Mouse (Mus musculus): ENCODE data around the gene Tlx1.

The Tlx1 gene

GRCm38 (mm10) chr19:45150490-45151181, at the start of gene Tlx1:
Tlx1 (plus strand) TSS chr19:45150680.
- no peak for DNase-seq (ENCODE audit: low spot score in 2 of 2)

GRCm38 (mm10) chr19:45105591-45105990, 44.9 kb upstream of the Tlx1 start:
- DNase-seq (ENCODE audit: low spot score in 2 of 2): no peak

GRCm38 (mm10) chr19:45106689-45107088, 43.8 kb upstream of the Tlx1 start:
- DNase-seq (ENCODE audit: low spot score in 2 of 2): no peak

- no peak for DNase-seq (ENCODE audit: low spot score in 2 of 2)
Measured at GRCm38 (mm10) chr19:45110681-45111080, 39.8 kb upstream of the Tlx1 start.

- DNase-seq (ENCODE audit: low spot score in 2 of 2): no peak
Measured at GRCm38 (mm10) chr19:45112444-45112843, 38.0 kb upstream of the Tlx1 start.

GRCm38 (mm10) chr19:45113791-45114460, 36.6 kb upstream of the Tlx1 start:
- no peak for DNase-seq (ENCODE audit: low spot score in 2 of 2)

- DNase-seq (ENCODE audit: low spot score in 2 of 2): no peak
Measured at GRCm38 (mm10) chr19:45114772-45115171, 35.7 kb upstream of the Tlx1 start.

- DNase-seq (ENCODE audit: low spot score in 2 of 2): peak in 1 of 2 experiments; percentile 29
Measured at GRCm38 (mm10) chr19:45116798-45117197, 33.7 kb upstream of the Tlx1 start.

GRCm38 (mm10) chr19:45131966-45132628, 18.4 kb upstream of the Tlx1 start:
- no peak for DNase-seq (ENCODE audit: low spot score in 2 of 2)

GRCm38 (mm10) chr19:45142531-45142930, 7.9 kb upstream of the Tlx1 start:
- DNase-seq (ENCODE audit: low spot score in 2 of 2): no peak

GRCm38 (mm10) chr19:45143214-45143895, 7.1 kb upstream of the Tlx1 start:
- DNase-seq (ENCODE audit: low spot score in 2 of 2): no peak

GRCm38 (mm10) chr19:45147071-45147470, 3.4 kb upstream of the Tlx1 start:
- DNase-seq (ENCODE audit: low spot score in 2 of 2): no peak

GRCm38 (mm10) chr19:45151361-45152182, 1.1 kb downstream of the Tlx1 start:
- DNase-seq (ENCODE audit: low spot score in 2 of 2): no peak

GRCm38 (mm10) chr19:45152183-45152650, 1.7 kb downstream of the Tlx1 start:
- DNase-seq (ENCODE audit: low spot score in 2 of 2): no peak

GRCm38 (mm10) chr19:45153311-45154058, 3.0 kb downstream of the Tlx1 start:
- DNase-seq (ENCODE audit: low spot score in 2 of 2): no peak

- no peak for DNase-seq (ENCODE audit: low spot score in 2 of 2)
Measured at GRCm38 (mm10) chr19:45154059-45154386, 3.5 kb downstream of the Tlx1 start.

- DNase-seq (ENCODE audit: low spot score in 2 of 2): no peak
Measured at GRCm38 (mm10) chr19:45154521-45154920, 4.0 kb downstream of the Tlx1 start.

GRCm38 (mm10) chr19:45155141-45155790, 4.8 kb downstream of the Tlx1 start:
- DNase-seq (ENCODE audit: low spot score in 2 of 2): no peak

GRCm38 (mm10) chr19:45155791-45156186, 5.3 kb downstream of the Tlx1 start:
- DNase-seq (ENCODE audit: low spot score in 2 of 2): no peak

GRCm38 (mm10) chr19:45156381-45156780, 5.9 kb downstream of the Tlx1 start:
- no peak for DNase-seq (ENCODE audit: low spot score in 2 of 2)
